Mouse (Mus musculus): ENCODE data around the gene Gm36176. TPM values are rescaled to one million over a fixed set of nuclear protein-coding genes. Genes with fewer than 3 reads are reported as not detected.
A peak's percentile ranks its signal among the peaks of the same experiment; 100 is the strongest.
"Not testable (repeated sequence)": the region's sequence is repeated elsewhere in the genome, so short reads cannot be mapped to it uniquely, and the experiment has no call there.

Gene Gm36176
- polyA plus RNA-seq (2014; fragmentation: Nextera tagmentation; extraction: Ambion mirVana): not detected in 2 replicates

- Histone ChIP-seq H3K36me3 (ENCODE audit: control insufficient read depth, insufficient read depth, low read length) (no peaks in the 10 kb centered on the region), H3K4me3 (ENCODE audit: low read depth, low read length) (no peak within 1 kb of the TSS), H3K4me2 (ENCODE audit: low read depth, low read length, severe bottlenecking) (no peak within 1 kb of the TSS), H3K27me3 (ENCODE audit: control insufficient read depth, insufficient read depth, low read length) (no peaks in the 10 kb centered on the region), H3K27ac (ENCODE audit: low read depth, low read length) (no peak within 1 kb of the TSS), H3K4me1 (replicated peaks; ENCODE audit: control insufficient read depth, insufficient read depth, low read length) (no peaks in the 10 kb centered on the region), H3K9me3 (ENCODE audit: control insufficient read depth, low read length) (no peaks in the 10 kb centered on the region; the same call in 1 of the 2 replicates), H3K9ac (ENCODE audit: low read length) (no peak within 1 kb of the TSS)
- no peak for ATAC-seq (replicated peaks; ENCODE audit: low FRiP score)
- 100% methylated on average over 1 of the region's 3 CpGs for WGBS
- no peak for DNase-seq (ENCODE audit: low spot score)
These were observed at the start of gene Gm36176 for GRCm38 (mm10) chr10:77846503-77846902. Gene Gm36176, plus strand, starts transcription at chr10:77846803.

- no peak overlapping the region for H3K4me2 ChIP-seq (ENCODE audit: low read depth, low read length, severe bottlenecking)
- H3K4me1 ChIP-seq (replicated peaks; ENCODE audit: control insufficient read depth, insufficient read depth, low read length): no peaks in the 10 kb centered on the region
- no peaks in the 10 kb centered on the region for H3K36me3 ChIP-seq (ENCODE audit: control insufficient read depth, insufficient read depth, low read length)
- no peak overlapping the region for H3K4me3 ChIP-seq (ENCODE audit: low read depth, low read length)
- H3K27me3 ChIP-seq (ENCODE audit: control insufficient read depth, insufficient read depth, low read length): no peaks in the 10 kb centered on the region
- ATAC-seq (replicated peaks; ENCODE audit: low FRiP score) (no peak), DNase-seq (ENCODE audit: low spot score) (no peak)
- peak overlapping the region; percentile 14; the same call in 1 of the 2 replicates for H3K27ac ChIP-seq (ENCODE audit: low read depth, low read length)
- no peak overlapping the region for H3K9ac ChIP-seq (ENCODE audit: low read length)
- H3K9me3 ChIP-seq (ENCODE audit: control insufficient read depth, low read length): no peaks in the 10 kb centered on the region
- WGBS: 15% methylated on average over 3 of the region's 3 CpGs
These were observed 48.9 kb upstream of the Gm36176 start for GRCm38 (mm10) chr10:77797677-77798076.

- not testable (repeated sequence) for H3K27me3 ChIP-seq (ENCODE audit: control insufficient read depth, insufficient read depth, low read length); ATAC-seq (replicated peaks; ENCODE audit: low FRiP score); H3K9ac ChIP-seq (ENCODE audit: low read length); H3K9me3 ChIP-seq (ENCODE audit: control insufficient read depth, low read length); H3K4me2 ChIP-seq (ENCODE audit: low read depth, low read length, severe bottlenecking); H3K36me3 ChIP-seq (ENCODE audit: control insufficient read depth, insufficient read depth, low read length); H3K4me3 ChIP-seq (ENCODE audit: low read depth, low read length); DNase-seq (ENCODE audit: low spot score); H3K4me1 ChIP-seq (replicated peaks; ENCODE audit: control insufficient read depth, insufficient read depth, low read length)
- H3K27ac ChIP-seq (ENCODE audit: low read depth, low read length): peak overlapping the region; percentile 14
- WGBS: 28% methylated on average over 3 of the region's 3 CpGs
These were observed 48.3 kb upstream of the Gm36176 start for GRCm38 (mm10) chr10:77798164-77798920.

GRCm38 (mm10) chr10:77798921-77799508 is 47.6 kb upstream of the Gm36176 start, which contains the start of gene Gm19668:
Gene Gm19668, minus strand, starts transcription at chr10:77799133.
- Histone ChIP-seq H3K4me2 (ENCODE audit: low read depth, low read length, severe bottlenecking) (no peak within 1 kb of the TSS), H3K9me3 (ENCODE audit: control insufficient read depth, low read length) (no peaks in the 10 kb centered on the region), H3K27me3 (ENCODE audit: control insufficient read depth, insufficient read depth, low read length) (no peaks in the 10 kb centered on the region), H3K27ac (ENCODE audit: low read depth, low read length) (peak within 1 kb of the TSS; percentile 14), H3K4me3 (ENCODE audit: low read depth, low read length) (no peak within 1 kb of the TSS), H3K4me1 (replicated peaks; ENCODE audit: control insufficient read depth, insufficient read depth, low read length) (no peaks in the 10 kb centered on the region), H3K36me3 (ENCODE audit: control insufficient read depth, insufficient read depth, low read length) (no peaks in the 10 kb centered on the region), H3K9ac (ENCODE audit: low read length) (no peak within 1 kb of the TSS)
- DNase-seq (ENCODE audit: low spot score) (no peak), ATAC-seq (replicated peaks; ENCODE audit: low FRiP score) (no peak)
- WGBS: 64% methylated on average over 8 of the region's 8 CpGs

GRCm38 (mm10) chr10:77804095-77804494 is 42.5 kb upstream of the Gm36176 start:
- Histone ChIP-seq H3K9ac (ENCODE audit: low read length) (no peak overlapping the region), H3K4me2 (ENCODE audit: low read depth, low read length, severe bottlenecking) (no peak overlapping the region), H3K9me3 (ENCODE audit: control insufficient read depth, low read length) (no peaks in the 10 kb centered on the region; the same call in 1 of the 2 replicates), H3K27ac (ENCODE audit: low read depth, low read length) (no peak overlapping the region), H3K27me3 (ENCODE audit: control insufficient read depth, insufficient read depth, low read length) (no peaks in the 10 kb centered on the region), H3K36me3 (ENCODE audit: control insufficient read depth, insufficient read depth, low read length) (no peaks in the 10 kb centered on the region), H3K4me1 (replicated peaks; ENCODE audit: control insufficient read depth, insufficient read depth, low read length) (no peaks in the 10 kb centered on the region), H3K4me3 (ENCODE audit: low read depth, low read length) (no peak overlapping the region)
- no peak for DNase-seq (ENCODE audit: low spot score)
- no peak for ATAC-seq (replicated peaks; ENCODE audit: low FRiP score)
- 88% methylated on average over 3 of the region's 3 CpGs for WGBS

GRCm38 (mm10) chr10:77811743-77812142 is 34.9 kb upstream of the Gm36176 start, which contains the start of gene Gm9507:
Gene Gm9507, minus strand, starts transcription at chr10:77811843.
- Histone ChIP-seq H3K4me1 (replicated peaks; ENCODE audit: control insufficient read depth, insufficient read depth, low read length) (no peaks in the 10 kb centered on the region), H3K27ac (ENCODE audit: low read depth, low read length) (no peak within 1 kb of the TSS), H3K4me3 (ENCODE audit: low read depth, low read length) (no peak within 1 kb of the TSS), H3K9ac (ENCODE audit: low read length) (no peak within 1 kb of the TSS), H3K4me2 (ENCODE audit: low read depth, low read length, severe bottlenecking) (no peak within 1 kb of the TSS), H3K27me3 (ENCODE audit: control insufficient read depth, insufficient read depth, low read length) (no peaks in the 10 kb centered on the region), H3K9me3 (ENCODE audit: control insufficient read depth, low read length) (no peaks in the 10 kb centered on the region; the same call in 1 of the 2 replicates), H3K36me3 (ENCODE audit: control insufficient read depth, insufficient read depth, low read length) (no peaks in the 10 kb centered on the region)
- no peak for DNase-seq (ENCODE audit: low spot score)
- ATAC-seq (replicated peaks; ENCODE audit: low FRiP score): no peak
- 72% methylated on average over 5 of the region's 5 CpGs for WGBS

GRCm38 (mm10) chr10:77814382-77814781 is 32.2 kb upstream of the Gm36176 start, which contains the start of gene Gm2696:
Gene Gm2696, plus strand, starts transcription at chr10:77814682.
- 61% methylated on average over 4 of the region's 4 CpGs for WGBS
- H3K27ac ChIP-seq (ENCODE audit: low read depth, low read length): no peak within 1 kb of the TSS
- DNase-seq (ENCODE audit: low spot score): no peak

GRCm38 (mm10) chr10:77815514-77815913 is 31.1 kb upstream of the Gm36176 start:
- WGBS: 37% methylated on average over 5 of the region's 5 CpGs
- Histone ChIP-seq H3K9me3 (ENCODE audit: control insufficient read depth, low read length) (no peaks in the 10 kb centered on the region), H3K27me3 (ENCODE audit: control insufficient read depth, insufficient read depth, low read length) (no peaks in the 10 kb centered on the region), H3K36me3 (ENCODE audit: control insufficient read depth, insufficient read depth, low read length) (no peaks in the 10 kb centered on the region), H3K4me3 (ENCODE audit: low read depth, low read length) (no peak overlapping the region), H3K27ac (ENCODE audit: low read depth, low read length) (no peak overlapping the region), H3K9ac (ENCODE audit: low read length) (no peak overlapping the region), H3K4me2 (ENCODE audit: low read depth, low read length, severe bottlenecking) (no peak overlapping the region), H3K4me1 (replicated peaks; ENCODE audit: control insufficient read depth, insufficient read depth, low read length) (no peaks in the 10 kb centered on the region)
- DNase-seq (ENCODE audit: low spot score) (peak; percentile 64), ATAC-seq (replicated peaks; ENCODE audit: low FRiP score) (no peak)

More at GRCm38 (mm10) chr10:77814382-77814781, 32.2 kb upstream of the Gm36176 start, which contains the start of gene Gm2696:
- Histone ChIP-seq H3K4me3 (ENCODE audit: low read depth, low read length) (no peak within 1 kb of the TSS), H3K9me3 (ENCODE audit: control insufficient read depth, low read length) (no peaks in the 10 kb centered on the region), H3K36me3 (ENCODE audit: control insufficient read depth, insufficient read depth, low read length) (no peaks in the 10 kb centered on the region), H3K4me1 (replicated peaks; ENCODE audit: control insufficient read depth, insufficient read depth, low read length) (no peaks in the 10 kb centered on the region), H3K27me3 (ENCODE audit: control insufficient read depth, insufficient read depth, low read length) (no peaks in the 10 kb centered on the region), H3K4me2 (ENCODE audit: low read depth, low read length, severe bottlenecking) (no peak within 1 kb of the TSS), H3K9ac (ENCODE audit: low read length) (no peak within 1 kb of the TSS)
- ATAC-seq (replicated peaks; ENCODE audit: low FRiP score): no peak

Data from forebrain, embryonic 11.5 days (tissue).